Mouse (Mus musculus): Measurements from ENCODE around the gene Gnptab.

Gene Gnptab

GRCm38 (mm10) chr10:88377666-88378065 lies 1.3 kb upstream of the Gnptab start:
- no peak for DNase-seq (ENCODE audit: low spot score)

GRCm38 (mm10) chr10:88380002-88380401 lies 1.1 kb downstream of the Gnptab start:
- DNase-seq (ENCODE audit: low spot score) = peak; percentile 52

- no peak for DNase-seq (ENCODE audit: low spot score)
Measured at GRCm38 (mm10) chr10:88380430-88381060, 1.6 kb downstream of the Gnptab start.

GRCm38 (mm10) chr10:88381286-88381685 lies 2.4 kb downstream of the Gnptab start:
- DNase-seq (ENCODE audit: low spot score) = no peak

GRCm38 (mm10) chr10:88382009-88382408 lies 3.1 kb downstream of the Gnptab start:
- DNase-seq (ENCODE audit: low spot score) = no peak

GRCm38 (mm10) chr10:88383479-88383878 lies 4.5 kb downstream of the Gnptab start:
- no peak for DNase-seq (ENCODE audit: low spot score)

- no peak for DNase-seq (ENCODE audit: low spot score)
Measured at GRCm38 (mm10) chr10:88384081-88384480, 5.1 kb downstream of the Gnptab start.

GRCm38 (mm10) chr10:88385290-88385689 lies 6.4 kb downstream of the Gnptab start:
- DNase-seq (ENCODE audit: low spot score) = no peak

- DNase-seq (ENCODE audit: low spot score) = no peak
Measured at GRCm38 (mm10) chr10:88385758-88386157, 6.8 kb downstream of the Gnptab start.

GRCm38 (mm10) chr10:88386251-88386650 lies 7.3 kb downstream of the Gnptab start:
- no peak for DNase-seq (ENCODE audit: low spot score)

- DNase-seq (ENCODE audit: low spot score) = no peak
Measured at GRCm38 (mm10) chr10:88389576-88389975, 10.6 kb downstream of the Gnptab start.

- no peak for DNase-seq (ENCODE audit: low spot score)
Measured at GRCm38 (mm10) chr10:88390096-88390790, 11.3 kb downstream of the Gnptab start.

- no peak for DNase-seq (ENCODE audit: low spot score)
Measured at GRCm38 (mm10) chr10:88391495-88391894, 12.6 kb downstream of the Gnptab start.

- DNase-seq (ENCODE audit: low spot score) = no peak
Measured at GRCm38 (mm10) chr10:88392181-88392847, 13.4 kb downstream of the Gnptab start.

- no peak for DNase-seq (ENCODE audit: low spot score)
Measured at GRCm38 (mm10) chr10:88398668-88399243, 19.8 kb downstream of the Gnptab start.

- DNase-seq (ENCODE audit: low spot score) = no peak
Measured at GRCm38 (mm10) chr10:88399271-88399670, 20.3 kb downstream of the Gnptab start.

GRCm38 (mm10) chr10:88403021-88403420 lies 24.1 kb downstream of the Gnptab start:
- DNase-seq (ENCODE audit: low spot score) = no peak

- DNase-seq (ENCODE audit: low spot score) = no peak
Measured at GRCm38 (mm10) chr10:88404220-88404619, 25.3 kb downstream of the Gnptab start.

GRCm38 (mm10) chr10:88405812-88406211 lies 26.9 kb downstream of the Gnptab start:
- DNase-seq (ENCODE audit: low spot score) = no peak

- no peak for DNase-seq (ENCODE audit: low spot score)
Measured at GRCm38 (mm10) chr10:88407875-88408631, 29.1 kb downstream of the Gnptab start.

GRCm38 (mm10) chr10:88409751-88410150 lies 30.8 kb downstream of the Gnptab start:
- no peak for DNase-seq (ENCODE audit: low spot score)

Data from testis, postnatal 10 days (tissue).